Mouse (Mus musculus) ES-E14 (cell line): ENCODE measurements around the gene Tmem266. TPM values are rescaled to one million over a fixed set of nuclear protein-coding genes. Genes with fewer than 3 reads are reported as not detected.

ENCODE experiments used
- DNase-seq: peaks from one replicate; pipeline ENCODE4 v3.0.0-alpha.2; 2013; ENCODE audit warnings: low read depth, low spot score
- H3K27ac ChIP-seq: 2 replicates; pipeline ENCODE4 v1.5.1; 2012; ENCODE audit warnings: low read depth, mild to moderate bottlenecking, low read length, moderate library complexity, mixed read lengths; ENCODE audit not compliant: poor library complexity, insufficient read depth, severe bottlenecking
- H3K36me3 ChIP-seq: 2 replicates; pipeline ENCODE4 v1.6.1; 2012; ENCODE audit warnings: mild to moderate bottlenecking, low read length, moderate library complexity, mixed read lengths; ENCODE audit not compliant: control insufficient read depth, poor library complexity, insufficient read depth, severe bottlenecking
- H3K4me1 ChIP-seq, 2 experiments: fragments of 150-350 bp in 1 of 2; sonication (generic) in 1 of 2; 2 replicates each; pipeline ENCODE4 v1.6.1; 2012; ENCODE audit warnings: low read length in 2 of 2, mild to moderate bottlenecking in 1 of 2, mixed read lengths in 1 of 2; ENCODE audit not compliant: control insufficient read depth in 2 of 2, insufficient read depth in 2 of 2, poor library complexity in 1 of 2
- H3K4me3 ChIP-seq, 2 experiments: fragments of 150-350 bp in 1 of 2; sonication (generic) in 1 of 2; 2 replicates each; pipeline ENCODE4 v1.5.1; 2012; ENCODE audit warnings: low read length in 2 of 2, low read depth in 1 of 2, mild to moderate bottlenecking in 1 of 2, mixed read lengths in 1 of 2; ENCODE audit not compliant: insufficient read depth in 1 of 2, poor library complexity in 1 of 2, severe bottlenecking in 1 of 2
- H3K9ac ChIP-seq: 2 replicates; pipeline ENCODE4 v1.6.1; 2012; ENCODE audit warnings: low read depth, mild to moderate bottlenecking, low read length, mixed read lengths; ENCODE audit not compliant: poor library complexity, insufficient read depth, severe bottlenecking
- H3K9me3 ChIP-seq: fragments of 150-350 bp; sonication (generic); 2 replicates; pipeline ENCODE4 v1.6.1; 2012; ENCODE audit warnings: low read depth, mild to moderate bottlenecking, low read length; ENCODE audit not compliant: control insufficient read depth, insufficient read depth
- CHD2 ChIP-seq: IDR thresholded peaks from 2 replicates; pipeline ENCODE4 v1.6.1; 2014; ENCODE audit warnings: mild to moderate bottlenecking, low read depth, low read length, inconsistent platforms
- HCFC1 ChIP-seq: IDR thresholded peaks from 2 replicates; pipeline ENCODE4 v1.6.1; 2012; ENCODE audit warnings: low read length, inconsistent platforms, borderline replicate concordance; ENCODE audit not compliant: insufficient read depth
- MAFK ChIP-seq: IDR thresholded peaks from 2 replicates; pipeline ENCODE4 v1.6.1; 2014; ENCODE audit warnings: mild to moderate bottlenecking, low read depth, low read length, inconsistent platforms; ENCODE audit not compliant: insufficient read depth
- ZC3H11A ChIP-seq: IDR thresholded peaks from 2 replicates; pipeline ENCODE4 v1.6.1; 2012; ENCODE audit warnings: low read depth, mild to moderate bottlenecking, inconsistent platforms, low read length, borderline replicate concordance
- ZNF384 ChIP-seq: IDR thresholded peaks from 2 replicates; pipeline ENCODE4 v1.6.1; 2012; ENCODE audit warnings: low read depth, low read length, inconsistent platforms
- in situ Hi-C, 2 experiments: fragments of 600-800 bp; cut with MboI; formaldehyde crosslinking; loops; one replicate each; pipeline ENCODE4 v1.15.1; 2025; ENCODE audit warnings: low sequenced_read_pairs in 2 of 2, inconsistent platforms in 1 of 2; ENCODE audit not compliant: unreplicated experiment in 2 of 2
- total RNA-seq: library from RNA; depleted of rRNA; stranded (reverse); fragments of 300-350 nt; gene quantifications from 2 replicates; pipeline ENCODE4 v1.2.3, GENCODE M21; 2012

The Tmem266 gene
- total RNA-seq, 1 experiment: 0.85 TPM

DNA sequence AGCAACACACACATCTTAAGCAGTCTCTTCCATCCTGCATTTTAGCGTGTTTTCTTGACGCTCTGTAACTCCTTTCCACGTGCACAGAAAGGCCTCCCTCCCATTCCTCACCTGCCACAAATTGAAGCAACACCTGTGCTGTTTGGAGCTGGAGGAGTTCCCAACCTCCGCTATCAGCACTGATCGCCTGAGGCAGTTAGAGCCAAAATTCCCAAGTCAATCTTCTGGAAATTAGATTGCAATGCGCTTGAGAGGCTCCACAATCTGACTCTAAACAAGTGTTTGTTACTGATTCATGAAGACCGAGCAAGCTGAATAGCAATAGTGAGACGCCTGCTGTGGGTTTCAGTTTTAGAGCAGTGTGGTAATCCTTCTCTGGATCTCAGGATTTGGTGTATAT lies 2.6 kb upstream of the Tmem266 start:
- Histone ChIP-seq H3K9me3 (no peaks in the 10 kb centered on the region), H3K27ac (no peak overlapping the region), H3K9ac (no peak overlapping the region), H3K4me1 (peaks cover 0 to 3% of the 10 kb centered on the region in 2 experiments; a peak in 1 of 4 replicates), H3K4me3 (no peak overlapping the region), H3K36me3 (no peaks in the 10 kb centered on the region)
- in situ Hi-C loops: no loop called here
- DNase-seq: no peak
- TF ChIP-seq MAFK (no peak), ZC3H11A (no peak), ZNF384 (no peak), CHD2 (no peak), HCFC1 (no peak)

DNA sequence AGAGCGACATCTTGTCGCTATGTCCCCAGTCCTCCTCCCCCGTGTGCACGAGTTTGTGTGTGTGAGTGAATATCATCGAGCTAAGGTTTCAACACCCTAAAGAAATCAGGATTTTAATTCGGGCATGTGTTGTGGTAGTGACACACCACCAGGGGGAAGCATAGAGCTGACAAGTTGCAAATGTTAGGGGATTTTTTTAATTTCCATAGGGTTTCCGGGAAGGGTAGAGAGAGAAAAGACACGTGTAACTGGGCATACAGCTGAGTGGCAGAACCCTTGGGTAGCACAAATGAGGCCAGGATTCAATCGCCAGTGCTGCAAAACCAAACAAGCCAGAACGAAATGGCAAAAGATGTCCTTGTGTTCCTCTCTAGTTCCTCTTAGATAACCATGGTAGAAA lies 2.2 kb upstream of the Tmem266 start:
- no peak for DNase-seq
- no peak overlapping the region for H3K9ac ChIP-seq
- TF ChIP-seq CHD2 (no peak), ZNF384 (0 out of 2 replicates have a peak, but pooled peaks have one; percentile 11), HCFC1 (no peak)
- peaks cover 0 to 3% of the 10 kb centered on the region in 2 experiments; a peak in 1 of 4 replicates for H3K4me1 ChIP-seq
- in situ Hi-C loops: no loop called here
- no peak overlapping the region for H3K4me3 ChIP-seq
- no peak overlapping the region for H3K27ac ChIP-seq
- H3K36me3 ChIP-seq: no peaks in the 10 kb centered on the region
- no peaks in the 10 kb centered on the region for H3K9me3 ChIP-seq

DNA sequence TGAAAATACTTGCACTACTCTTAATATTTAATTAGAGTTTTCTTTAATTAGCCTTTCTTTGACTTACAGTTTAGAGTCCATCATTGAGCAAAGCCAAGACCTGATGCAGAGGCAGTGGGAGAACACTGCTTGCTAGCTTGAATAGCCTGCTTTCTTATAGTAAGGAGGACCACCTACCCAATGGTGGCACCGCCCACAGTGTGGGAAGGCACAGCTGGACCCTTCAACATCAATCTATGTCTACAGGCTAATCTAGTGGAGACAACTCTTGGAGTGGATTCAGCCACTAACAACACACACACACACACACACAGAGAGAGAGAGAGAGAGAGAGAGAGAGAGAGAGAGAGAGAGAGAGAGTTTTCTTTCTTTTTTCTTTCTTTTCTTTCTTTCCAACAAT lies 1.7 kb upstream of the Tmem266 start:
- Histone ChIP-seq H3K4me1 (peaks cover 0 to 3% of the 10 kb centered on the region in 2 experiments; a peak in 1 of 4 replicates), H3K27ac (no peak overlapping the region), H3K4me3 (no peak overlapping the region), H3K36me3 (no peaks in the 10 kb centered on the region), H3K9ac (no peak overlapping the region), H3K9me3 (no peaks in the 10 kb centered on the region)
- in situ Hi-C loops: no loop called here
- no peak for DNase-seq
- no peak for TF ChIP-seq ZNF384
- no peak for TF ChIP-seq ZC3H11A
- TF ChIP-seq CHD2: no peak
- no peak for TF ChIP-seq HCFC1
- no peak for TF ChIP-seq MAFK

DNA sequence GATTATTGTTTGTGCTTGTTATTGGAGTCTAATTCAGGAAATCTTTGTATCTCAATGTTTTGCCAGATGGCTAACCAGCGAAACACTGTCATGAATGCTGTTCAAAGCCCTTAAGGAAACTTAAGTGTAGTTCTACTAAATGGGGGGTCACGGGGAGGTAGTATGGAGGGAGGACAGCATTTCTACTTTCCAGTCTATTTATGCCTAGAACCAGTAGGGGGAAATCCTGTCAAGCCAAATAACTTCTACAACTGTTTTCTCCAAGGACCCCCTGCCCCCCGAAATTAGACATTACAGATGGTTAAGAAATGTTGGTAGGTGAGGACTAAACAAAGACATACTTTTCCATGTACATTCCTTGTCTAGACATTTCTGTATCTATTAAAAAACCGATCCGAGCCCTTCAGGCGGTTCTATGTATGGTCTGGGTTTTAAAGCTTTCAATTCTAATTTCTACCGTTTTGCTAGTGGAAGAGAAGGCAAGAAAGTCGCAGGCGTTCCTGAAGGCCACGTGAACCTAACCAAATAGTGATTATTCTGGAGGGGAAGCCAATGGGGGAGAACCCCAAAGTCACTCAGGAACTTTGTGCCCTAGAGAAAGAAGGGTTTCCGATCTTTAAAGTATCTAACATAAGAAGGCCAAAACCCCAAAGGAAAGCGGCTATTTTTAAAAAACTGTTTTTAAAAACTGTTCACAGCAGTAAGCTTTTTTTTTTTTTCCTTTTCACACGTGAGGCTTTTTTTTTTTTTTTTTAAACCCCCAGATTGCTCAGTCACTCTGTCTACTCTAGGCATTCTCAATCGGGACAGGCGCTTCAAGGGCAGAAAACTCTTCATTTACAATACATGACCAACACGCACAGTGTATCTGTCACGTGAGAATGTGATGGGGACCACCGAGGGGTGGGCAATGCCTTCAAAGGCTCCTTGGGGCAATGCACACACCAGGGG lies 874 bp upstream of the Tmem266 start:
- Histone ChIP-seq H3K9me3 (no peaks in the 10 kb centered on the region), H3K27ac (no peak overlapping the region), H3K36me3 (no peaks in the 10 kb centered on the region), H3K9ac (peak overlapping the region; percentile 87), H3K4me3 (peak overlapping the region; percentile 85 to 90), H3K4me1 (peaks cover 0 to 3% of the 10 kb centered on the region in 2 experiments; a peak in 1 of 4 replicates)
- TF ChIP-seq MAFK (no peak), ZNF384 (peak; percentile 93)
- in situ Hi-C loops: no loop called here
- DNase-seq: no peak

DNA sequence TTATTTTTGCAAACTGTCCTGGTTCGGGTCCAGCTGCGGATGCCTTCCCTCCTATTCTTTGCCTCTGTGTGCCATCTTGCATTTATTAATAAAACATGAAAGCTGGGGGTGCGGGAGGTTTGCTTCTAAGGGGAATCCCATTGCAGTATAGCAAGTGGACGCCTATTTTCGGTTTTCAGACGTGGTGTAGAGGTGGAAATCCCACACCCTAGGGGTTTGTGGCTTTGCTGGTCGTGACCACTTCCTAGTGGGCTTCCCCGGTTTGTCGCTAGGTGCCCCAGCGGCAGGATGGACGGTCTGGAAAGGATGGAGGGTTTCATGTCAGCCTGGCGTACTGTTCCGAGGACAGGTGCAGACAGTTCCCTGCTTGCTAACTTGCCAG lies 512 bp downstream of the Tmem266 start:
- DNase-seq: no peak
- H3K36me3 ChIP-seq: no peaks in the 10 kb centered on the region
- in situ Hi-C loops: no loop called here
- no peaks in the 10 kb centered on the region for H3K9me3 ChIP-seq
- H3K4me3 ChIP-seq: peak overlapping the region; percentile 85 to 90
- no peak for TF ChIP-seq HCFC1
- no peak for TF ChIP-seq ZC3H11A
- no peak for TF ChIP-seq MAFK
- TF ChIP-seq ZNF384: no peak
- TF ChIP-seq CHD2: no peak
- H3K4me1 ChIP-seq: peaks cover 2 to 3% of the 10 kb centered on the region in 2 experiments; a peak in 2 of 4 replicates
- H3K9ac ChIP-seq: peak overlapping the region; percentile 67
- H3K27ac ChIP-seq: no peak overlapping the region
